Mouse (Mus musculus): ENCODE data around the gene Plvap.

DNA sequence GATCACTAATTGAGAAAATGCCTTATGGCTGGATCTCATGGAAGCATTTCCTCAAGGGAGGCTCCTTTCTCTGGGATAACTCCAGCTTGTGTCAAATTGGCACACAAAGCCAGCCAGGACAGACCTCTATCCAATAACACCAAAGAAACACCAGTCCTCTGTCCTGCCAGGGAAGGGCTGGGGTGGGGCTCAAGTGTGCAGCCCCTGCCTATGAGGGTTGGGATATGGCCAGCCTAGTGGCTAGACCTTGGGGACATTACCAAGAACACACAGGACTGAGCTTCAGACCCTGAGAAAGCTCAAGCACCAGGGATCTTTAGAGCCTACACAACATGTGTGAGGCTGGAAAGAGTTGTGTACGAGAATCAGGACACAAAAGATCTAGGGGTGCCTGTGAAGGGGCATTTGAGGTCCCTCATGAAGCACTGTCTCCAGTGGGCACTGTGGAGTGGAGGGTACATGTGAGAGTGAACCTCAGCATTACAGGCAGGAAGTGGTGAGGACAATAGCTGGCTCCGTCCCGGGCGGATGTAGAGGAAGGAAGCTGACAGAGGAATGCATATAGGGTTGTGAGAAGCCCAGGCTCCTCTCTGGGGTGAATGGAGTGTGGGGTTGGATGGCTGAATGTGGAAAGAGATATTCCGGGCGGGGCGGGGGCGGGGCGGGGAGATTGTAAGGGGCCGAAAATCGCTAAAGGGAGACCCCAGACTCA, 17.0 kb upstream of the Plvap start:
- TF ChIP-seq CTCF (conservative IDR thresholded peaks at IDR 0.05; ENCODE audit: low read length): no peak
- TF ChIP-seq POU5F1 (IDR thresholded peaks at IDR 0.05; ENCODE audit: borderline replicate concordance, low read length): no peak
- TF ChIP-seq NANOG (IDR thresholded peaks at IDR 0.05; ENCODE audit: borderline replicate concordance, low read length): no peak
